ENCODE assay signal across 8 mouse cellular contexts in genomic region chr6:134034436-134034835, GRCm38 (mm10). TPM values are rescaled to one million over a fixed set of nuclear protein-coding genes. Genes with fewer than 3 reads are reported as not detected.
DNase-seq lines count a peak whose midpoint lies in the region; ATAC-seq and TF ChIP-seq lines count a peak whose summit lies in the region.

No protein-coding gene starts in this region.

- H3K9me3 ChIP-seq in intestine, embryonic 14.5 days (ENCODE audit: control insufficient read depth, low read length): no peaks in the 10 kb centered on the region
- H3K9me3 ChIP-seq in midbrain, embryonic 15.5 days: no peaks in the 10 kb centered on the region

- peak overlapping the region; percentile 90 for H3K27ac ChIP-seq in testis, adult 2 months (ENCODE audit: control insufficient read depth, insufficient read depth, low read depth, low read length)
- H3K27ac ChIP-seq in intestine, embryonic 14.5 days (ENCODE audit: low read depth): peak overlapping the region; percentile 100
- H3K27ac ChIP-seq in midbrain, embryonic 15.5 days: peak overlapping the region; percentile 97

- no peaks in the 10 kb centered on the region for H3K27me3 ChIP-seq in testis, adult 2 months (ENCODE audit: control insufficient read depth, insufficient read depth, low read length)
- H3K27me3 ChIP-seq in intestine, embryonic 14.5 days (replicated peaks; ENCODE audit: control insufficient read depth, insufficient read depth, low read length): no peaks in the 10 kb centered on the region
- no peaks in the 10 kb centered on the region for H3K27me3 ChIP-seq in midbrain, embryonic 15.5 days (replicated peaks)

- peak overlapping the region; percentile 98 for H3K9ac ChIP-seq in intestine, embryonic 14.5 days (ENCODE audit: low read length)
- H3K9ac ChIP-seq in midbrain, embryonic 15.5 days: peak overlapping the region; percentile 84

- H3K4me1 ChIP-seq in testis, adult 2 months (ENCODE audit: control insufficient read depth, insufficient read depth, low read length): peaks cover 8% of the 10 kb centered on the region
- peaks cover 27% of the 10 kb centered on the region for H3K4me1 ChIP-seq in intestine, embryonic 14.5 days (replicated peaks; ENCODE audit: control insufficient read depth, insufficient read depth, low read length)
- peaks cover 33% of the 10 kb centered on the region for H3K4me1 ChIP-seq in midbrain, embryonic 15.5 days

- H3K36me3 ChIP-seq in testis, adult 2 months (ENCODE audit: control insufficient read depth, insufficient read depth, low read length): no peaks in the 10 kb centered on the region
- H3K36me3 ChIP-seq in intestine, embryonic 14.5 days (ENCODE audit: control insufficient read depth, insufficient read depth, low read length): no peaks in the 10 kb centered on the region
- H3K36me3 ChIP-seq in midbrain, embryonic 15.5 days (replicated peaks): no peaks in the 10 kb centered on the region

- intact Hi-C loops in left cerebral cortex, postnatal 14 days (cut with DNase I): loop anchor here (2.0 kb wide), 1 partner anchor 354 kb away; no protein-coding TSS in a partner anchor

- H3K4me2 ChIP-seq in intestine, embryonic 14.5 days (ENCODE audit: low read length): peak overlapping the region; percentile 80
- H3K4me2 ChIP-seq in midbrain, embryonic 15.5 days: peak overlapping the region; percentile 81

- WGBS in intestine, embryonic 14.5 days: 2% methylated on average over 8 of the region's 8 CpGs
- WGBS in midbrain, embryonic 15.5 days: 2% methylated on average over 8 of the region's 8 CpGs

- peak overlapping the region; percentile 83 for H3K4me3 ChIP-seq in testis, adult 2 months (ENCODE audit: control insufficient read depth, low read depth, low read length)
- peak overlapping the region; percentile 91 for H3K4me3 ChIP-seq in intestine, embryonic 14.5 days (ENCODE audit: low read depth, low read length)
- peak overlapping the region; percentile 56 for H3K4me3 ChIP-seq in midbrain, embryonic 15.5 days

- ATAC-seq in intestine, embryonic 14.5 days (replicated peaks; ENCODE audit: low FRiP score, low TSS enrichment, low read depth): no peak
- peak; percentile 31 for ATAC-seq in midbrain, embryonic 15.5 days (replicated peaks)

- DNase-seq in cerebellum, adult 11 months: peak; percentile 21
- no peak for DNase-seq in cerebellum, postnatal 4 days (ENCODE audit: low spot score in 2 of 2)
- DNase-seq in testis, postnatal 14 days (ENCODE audit: low spot score): no peak
- no peak for DNase-seq in intestine, embryonic 14.5 days (ENCODE audit: low spot score)
- no peak for DNase-seq in layer of hippocampus, postnatal 36 days
- DNase-seq in left cerebral cortex, postnatal 14 days (ENCODE audit: low spot score in 2 of 2): no peak

- no peak for TF ChIP-seq CTCF in testis, adult 2 months (IDR thresholded peaks at IDR 0.05; ENCODE audit: control insufficient read depth, insufficient read depth, insufficient replicate concordance, low read depth, low read length)

- no peak for TF ChIP-seq POLR2A in testis, adult 2 months (IDR thresholded peaks at IDR 0.05; ENCODE audit: control insufficient read depth, low read depth, low read length)

RNA-seq across cellular contexts. Expression of gene Etv6, which starts 1.1 kb away (rescaled TPM):
- polyA plus RNA-seq in testis, adult 2 months (2012; rRNA removed): 4.4 and 5.4 TPM in 2 replicates
- polyA plus RNA-seq in intestine, embryonic 14.5 days (2014; fragmentation: Nextera tagmentation; extraction: Ambion mirVana): 16.5 and 17.7 TPM in 2 replicates
- polyA plus RNA-seq in midbrain, embryonic 15.5 days (2015; fragmentation: Nextera tagmentation; extraction: Ambion mirVana): 3.9 and 4.5 TPM in 2 replicates
- 10 to 100 TPM in 1 of 2 experiments, 1 to 10 TPM in 1; 9.9 to 11.2 TPM for total RNA-seq in layer of hippocampus, postnatal 36 days (2021)
- 10 to 100 TPM; 16.9 to 18.5 TPM for total RNA-seq in left cerebral cortex, postnatal 14 days (2021)
